In the genomic region with DNA sequence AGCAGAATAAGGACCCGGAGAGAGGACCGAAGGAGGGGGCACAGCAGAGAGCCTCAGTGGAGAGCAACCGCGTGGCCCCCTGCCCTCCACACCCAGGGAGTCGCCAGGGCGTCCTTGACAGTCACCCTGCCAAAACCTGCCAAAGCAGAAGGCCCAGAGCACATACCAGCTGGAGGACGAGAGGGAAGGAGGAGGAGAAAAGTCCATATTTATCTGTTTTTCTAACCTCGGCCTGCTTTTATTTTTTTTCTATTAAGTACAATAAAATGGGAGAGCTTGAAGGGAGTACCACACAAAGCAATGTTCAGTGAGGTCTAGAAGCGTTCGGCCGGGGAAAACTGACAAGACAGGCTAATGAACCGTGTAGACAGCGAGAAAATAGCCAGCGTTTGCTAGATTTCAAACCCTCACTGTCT, we compare ENCODE assay signal across 8 mouse cellular contexts. TPM values are rescaled to one million over a fixed set of nuclear protein-coding genes. Genes with fewer than 3 reads are reported as not detected.
A peak's percentile ranks its signal among the peaks of the same experiment; 100 is the strongest.
DNase-seq lines count a peak whose midpoint lies in the region; ATAC-seq and TF ChIP-seq lines count a peak whose summit lies in the region.

No protein-coding gene starts in this region.

- H3K4me1 ChIP-seq in kidney, embryonic 14.5 days (ENCODE audit: control insufficient read depth, insufficient read depth, low read length) = peaks cover 27% of the 10 kb centered on the region; the same call in 1 of the 2 replicates
- H3K4me1 ChIP-seq in kidney, adult 2 months (ENCODE audit: control insufficient read depth, insufficient read depth, low read length) = no peaks in the 10 kb centered on the region
- peaks cover 8% of the 10 kb centered on the region for H3K4me1 ChIP-seq in brown adipose tissue, adult 24 weeks (ENCODE audit: control insufficient read depth, insufficient read depth, insufficient read length, low read length)
- H3K4me1 ChIP-seq in forebrain, postnatal 0 days (ENCODE audit: insufficient read depth) = 0 out of 2 replicates have a peak, but pooled peaks cover 3% of the 10 kb centered on the region
- H3K4me1 ChIP-seq in intestine, postnatal 0 days (replicated peaks; ENCODE audit: control insufficient read depth, insufficient read depth, low read length) = no peaks in the 10 kb centered on the region

- 9% methylated on average over 14 of the region's 14 CpGs for WGBS in kidney, embryonic 14.5 days
- WGBS in kidney, adult 2 months = 42% methylated on average over 14 of the region's 14 CpGs
- WGBS in forebrain, postnatal 0 days = 22% methylated on average over 14 of the region's 14 CpGs
- 55% methylated on average over 14 of the region's 14 CpGs for WGBS in intestine, postnatal 0 days

- peak overlapping the region; percentile 60 for H3K4me2 ChIP-seq in kidney, embryonic 14.5 days (replicated peaks; ENCODE audit: low read depth, low read length)
- peak overlapping the region; percentile 4; the same call in 1 of the 2 replicates for H3K4me2 ChIP-seq in forebrain, postnatal 0 days (ENCODE audit: low read depth)
- peak overlapping the region; percentile 59 for H3K4me2 ChIP-seq in intestine, postnatal 0 days (replicated peaks; ENCODE audit: low read depth)

- no peak for DNase-seq in kidney, adult 2 months
- DNase-seq in forebrain, postnatal 0 days = no peak
- DNase-seq in retina, postnatal 1 day = peak; percentile 88
- no peak for DNase-seq in spleen, adult 18-20 months
- DNase-seq in natural killer cell, adult 2 months (ENCODE audit: low spot score in 2 of 2) = no peak

- no peak for TF ChIP-seq POLR2A in kidney, adult 2 months (IDR thresholded peaks at IDR 0.05; ENCODE audit: low read depth, low read length)

- no peaks in the 10 kb centered on the region for H3K27me3 ChIP-seq in kidney, embryonic 14.5 days (ENCODE audit: control insufficient read depth, insufficient read depth, low read length)
- no peaks in the 10 kb centered on the region; the same call in 1 of the 2 replicates for H3K27me3 ChIP-seq in kidney, adult 2 months (replicated peaks; ENCODE audit: control insufficient read depth, insufficient read depth, low read length)
- H3K27me3 ChIP-seq in forebrain, postnatal 0 days (ENCODE audit: insufficient read depth, low read length) = peaks cover 17% of the 10 kb centered on the region
- H3K27me3 ChIP-seq in intestine, postnatal 0 days (replicated peaks; ENCODE audit: control insufficient read depth, insufficient read depth, low read length) = no peaks in the 10 kb centered on the region

- TF ChIP-seq CTCF in kidney, adult 2 months (conservative IDR thresholded peaks at IDR 0.05; ENCODE audit: insufficient read depth, insufficient read length, low read depth, low read length) = no peak
- TF ChIP-seq CTCF in forebrain, postnatal 0 days (IDR thresholded peaks at IDR 0.05; ENCODE audit: low read depth) = no peak
- TF ChIP-seq CTCF in intestine, postnatal 0 days (IDR thresholded peaks at IDR 0.05; ENCODE audit: low read depth) = no peak

- peaks cover 16% of the 10 kb centered on the region; the same call in 1 of the 2 replicates for H3K36me3 ChIP-seq in kidney, embryonic 14.5 days (ENCODE audit: control insufficient read depth, insufficient read depth, low read length)
- no peaks in the 10 kb centered on the region for H3K36me3 ChIP-seq in kidney, adult 2 months (ENCODE audit: control insufficient read depth, insufficient read depth, low read length)
- no peaks in the 10 kb centered on the region for H3K36me3 ChIP-seq in forebrain, postnatal 0 days (ENCODE audit: insufficient read depth)
- peaks cover 7% of the 10 kb centered on the region; the same call in 1 of the 2 replicates for H3K36me3 ChIP-seq in intestine, postnatal 0 days (ENCODE audit: control insufficient read depth, insufficient read depth)

- H3K27ac ChIP-seq in kidney, embryonic 14.5 days (ENCODE audit: low read depth, low read length) = peak overlapping the region; percentile 60; the same call in 1 of the 2 replicates
- no peak overlapping the region; the same call in 1 of the 2 replicates for H3K27ac ChIP-seq in kidney, adult 2 months (ENCODE audit: insufficient read depth, low read depth, low read length)
- H3K27ac ChIP-seq in brown adipose tissue, adult 24 weeks (replicated peaks; ENCODE audit: low read depth, low read length) = 0 out of 2 replicates have a peak overlapping the region, but pooled peaks have one; percentile 18
- H3K27ac ChIP-seq in forebrain, postnatal 0 days (ENCODE audit: low read depth, low read length) = no peak overlapping the region
- no peak overlapping the region; the same call in 1 of the 2 replicates for H3K27ac ChIP-seq in intestine, postnatal 0 days (ENCODE audit: low read depth, low read length)

- H3K4me3 ChIP-seq in kidney, embryonic 14.5 days (ENCODE audit: low read length) = peak overlapping the region; percentile 73
- no peak overlapping the region for H3K4me3 ChIP-seq in kidney, adult 2 months (ENCODE audit: insufficient read depth, low read depth, low read length)
- H3K4me3 ChIP-seq in brown adipose tissue, adult 24 weeks (ENCODE audit: insufficient read depth, low read depth, low read length) = no peak overlapping the region
- no peak overlapping the region for H3K4me3 ChIP-seq in forebrain, postnatal 0 days (ENCODE audit: low read depth, low read length)
- H3K4me3 ChIP-seq in intestine, postnatal 0 days (ENCODE audit: low read depth, low read length) = peak overlapping the region; percentile 30

- peak; percentile 72 for ATAC-seq in kidney, embryonic 14.5 days (ENCODE audit: low FRiP score, low TSS enrichment)
- ATAC-seq in forebrain, postnatal 0 days = no peak
- ATAC-seq in intestine, postnatal 0 days = no peak

- no peaks in the 10 kb centered on the region for H3K9me3 ChIP-seq in kidney, embryonic 14.5 days (ENCODE audit: control insufficient read depth, low read length)
- no peaks in the 10 kb centered on the region for H3K9me3 ChIP-seq in forebrain, postnatal 0 days (ENCODE audit: low read length)
- H3K9me3 ChIP-seq in intestine, postnatal 0 days (ENCODE audit: control insufficient read depth) = no peaks in the 10 kb centered on the region

- H3K9ac ChIP-seq in kidney, embryonic 14.5 days (ENCODE audit: low read depth, low read length) = peak overlapping the region; percentile 65
- H3K9ac ChIP-seq in forebrain, postnatal 0 days = no peak overlapping the region
- peak overlapping the region; percentile 46; the same call in 1 of the 2 replicates for H3K9ac ChIP-seq in intestine, postnatal 0 days (ENCODE audit: low read depth, low read length)

RNA-seq across cellular contexts. Expression of a gene that starts 8.4 kb away (rescaled TPM):
- polyA plus RNA-seq in kidney, embryonic 14.5 days (2014; fragmentation: Nextera tagmentation; extraction: Ambion mirVana) = 54.6 and 109 TPM in 2 replicates
- polyA plus RNA-seq in kidney, adult 2 months (2012; rRNA removed) = 6.2 TPM in 2 replicates
- 3.8 and 5.1 TPM in 2 replicates for polyA plus RNA-seq in brown adipose tissue, adult 24 weeks (2012; ENCODE audit: insufficient read depth, insufficient read length, missing spikeins)
- total RNA-seq in forebrain, postnatal 0 days (2014; rRNA removed) = 15.8 and 16.9 TPM in 2 replicates
- 11.4 and 12.5 TPM in 2 replicates for polyA plus RNA-seq in forebrain, postnatal 0 days (2015; fragmentation: Nextera tagmentation; extraction: Ambion mirVana)
- 22.1 and 22.9 TPM in 2 replicates for polyA plus RNA-seq in intestine, postnatal 0 days (2015; fragmentation: Nextera tagmentation; extraction: Ambion mirVana)

Comparison
In these comparisons a context has a peak if more than half of its experiments do, and no peak if none do; other contexts are left out.
1. H3K27ac ChIP-seq: peak in kidney, embryonic 14.5 days (single experiment) and brown adipose tissue, adult 24 weeks (single experiment); none in kidney, adult 2 months (single experiment), forebrain, postnatal 0 days (single experiment) and intestine, postnatal 0 days (single experiment).
2. H3K4me3 ChIP-seq: peak in kidney, embryonic 14.5 days (single experiment) and intestine, postnatal 0 days (single experiment); none in kidney, adult 2 months (single experiment), brown adipose tissue, adult 24 weeks (single experiment) and forebrain, postnatal 0 days (single experiment).
3. H3K4me2 ChIP-seq: peak in every context shown above with its lines; median percentile 60 in kidney, embryonic 14.5 days; 59 in intestine, postnatal 0 days; 4 in forebrain, postnatal 0 days.